Mouse (Mus musculus): ENCODE data around the gene Gorasp2. TPM values are rescaled to one million over a fixed set of nuclear protein-coding genes. Genes with fewer than 3 reads are reported as not detected.

Gorasp2 gene
- total RNA-seq, 1 experiment: 55.2 TPM

DNA sequence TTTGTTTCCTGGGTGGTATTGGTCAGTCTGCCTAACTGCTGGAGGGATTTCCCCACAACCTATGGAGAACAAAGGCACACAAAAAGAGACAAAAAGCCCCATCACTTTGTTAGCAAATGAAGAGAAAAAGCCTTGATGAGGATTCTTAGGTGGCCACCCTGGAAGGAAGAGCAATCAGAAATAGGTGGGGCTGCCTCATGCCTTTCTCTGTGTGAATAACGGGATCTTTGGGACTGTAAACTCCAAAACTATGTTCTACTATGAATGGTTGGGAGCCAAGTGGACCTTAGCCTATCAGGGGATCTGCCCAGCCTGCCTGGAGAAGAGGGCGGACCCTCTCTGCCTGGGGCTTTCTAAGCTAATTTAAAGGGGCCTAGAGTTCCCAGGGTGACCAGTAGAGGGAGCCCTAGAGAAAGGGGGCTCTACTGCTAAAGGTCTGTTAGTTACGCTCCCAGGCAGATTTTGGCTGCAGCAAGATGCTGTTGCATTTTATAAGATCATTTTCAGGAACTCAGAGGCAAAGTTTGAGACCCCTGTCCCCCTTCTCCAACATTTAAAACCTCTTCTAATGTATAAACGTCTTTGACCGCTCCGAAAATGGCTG lies 42.0 kb upstream of the Gorasp2 start:
- DNase-seq (ENCODE audit: low read depth, low spot score): peak; percentile 82

DNA sequence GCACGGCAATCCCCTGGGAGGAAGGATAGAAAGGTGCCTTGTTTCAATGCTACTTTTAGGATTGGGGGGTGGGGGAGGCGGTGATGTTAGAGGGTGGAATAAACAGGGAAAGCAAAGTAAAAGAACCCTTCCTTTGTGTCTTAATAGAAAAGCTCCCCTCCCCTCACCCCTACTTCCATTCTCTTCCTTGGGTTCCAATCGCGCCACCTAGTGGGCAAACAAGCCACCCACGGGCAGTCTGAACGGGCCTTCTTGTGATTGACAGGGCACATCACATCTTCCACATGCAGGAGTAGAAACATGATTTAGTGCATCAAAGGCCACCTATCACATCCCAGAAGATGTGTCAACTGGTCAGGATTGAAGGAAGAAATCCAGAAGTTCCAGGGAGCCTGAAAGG lies 41.2 kb upstream of the Gorasp2 start:
- peak; percentile 96 for DNase-seq (ENCODE audit: low read depth, low spot score)
- Histone ChIP-seq H3K27ac (ENCODE audit: insufficient read depth, low read depth, low read length, poor library complexity, severe bottlenecking) (no peak overlapping the region), H3K4me3 (ENCODE audit: insufficient read depth in 1 of 2, low read depth in 1 of 2, low read length in 2 of 2, poor library complexity in 1 of 2, severe bottlenecking in 1 of 2) (no peak overlapping the region), H3K36me3 (ENCODE audit: control insufficient read depth, insufficient read depth, low read length, poor library complexity, severe bottlenecking) (no peaks in the 10 kb centered on the region), H3K4me1 (ENCODE audit: control insufficient read depth in 2 of 2, insufficient read depth in 2 of 2, low read length in 2 of 2, poor library complexity in 1 of 2) (peaks cover 0 to 7% of the 10 kb centered on the region in 2 experiments; a peak in 2 of 4 replicates), H3K9ac (ENCODE audit: insufficient read depth, low read depth, low read length, poor library complexity, severe bottlenecking) (no peak overlapping the region), H3K9me3 (ENCODE audit: control insufficient read depth, insufficient read depth, low read depth, low read length) (no peaks in the 10 kb centered on the region)
- TF ChIP-seq CHD2 (IDR thresholded peaks at IDR 0.05; ENCODE audit: low read depth, low read length) (no peak), HCFC1 (IDR thresholded peaks at IDR 0.05; ENCODE audit: borderline replicate concordance, insufficient read depth, low read length) (no peak), MAFK (IDR thresholded peaks at IDR 0.05; ENCODE audit: insufficient read depth, low read depth, low read length) (no peak), ZC3H11A (IDR thresholded peaks at IDR 0.05; ENCODE audit: borderline replicate concordance, low read depth, low read length) (peak; percentile 9; the same call in 1 of the 2 replicates)
- in situ Hi-C loops (cut with MboI; ENCODE audit: low sequenced_read_pairs in 2 of 2, unreplicated experiment in 2 of 2): no loop called here

More for the DNA sequence above, 42.0 kb upstream of the Gorasp2 start:
- Histone ChIP-seq H3K4me3 (ENCODE audit: insufficient read depth in 1 of 2, low read depth in 1 of 2, low read length in 2 of 2, poor library complexity in 1 of 2, severe bottlenecking in 1 of 2) (no peak overlapping the region), H3K9ac (ENCODE audit: insufficient read depth, low read depth, low read length, poor library complexity, severe bottlenecking) (no peak overlapping the region), H3K36me3 (ENCODE audit: control insufficient read depth, insufficient read depth, low read length, poor library complexity, severe bottlenecking) (no peaks in the 10 kb centered on the region), H3K9me3 (ENCODE audit: control insufficient read depth, insufficient read depth, low read depth, low read length) (no peaks in the 10 kb centered on the region), H3K4me1 (ENCODE audit: control insufficient read depth in 2 of 2, insufficient read depth in 2 of 2, low read length in 2 of 2, poor library complexity in 1 of 2) (peaks cover 0 to 7% of the 10 kb centered on the region in 2 experiments; a peak in 2 of 4 replicates), H3K27ac (ENCODE audit: insufficient read depth, low read depth, low read length, poor library complexity, severe bottlenecking) (no peak overlapping the region)
- in situ Hi-C loops (cut with MboI; ENCODE audit: low sequenced_read_pairs in 2 of 2, unreplicated experiment in 2 of 2): no loop called here
- TF ChIP-seq ZC3H11A (IDR thresholded peaks at IDR 0.05; ENCODE audit: borderline replicate concordance, low read depth, low read length): no peak

DNA sequence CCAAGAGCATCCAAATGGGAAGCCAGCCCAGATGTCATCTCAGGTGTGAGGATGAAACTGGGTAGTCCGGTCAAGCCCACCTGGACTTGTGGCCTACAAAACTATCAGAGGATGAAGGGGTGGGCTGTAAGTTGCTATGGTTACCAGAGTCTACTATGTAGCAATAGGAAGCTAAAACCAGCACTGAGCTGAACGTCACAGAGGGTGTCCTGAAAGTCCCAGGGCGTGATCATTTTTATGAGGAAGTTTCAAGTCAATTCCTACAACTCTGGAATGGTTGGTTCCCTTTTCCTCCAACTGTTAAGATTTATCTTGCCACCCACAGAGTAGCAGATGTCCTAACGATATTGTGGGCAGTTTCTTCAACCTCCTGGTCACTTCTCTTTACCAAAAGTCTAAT lies 39.1 kb upstream of the Gorasp2 start:
- H3K9me3 ChIP-seq (ENCODE audit: control insufficient read depth, insufficient read depth, low read depth, low read length): no peaks in the 10 kb centered on the region
- no peaks in the 10 kb centered on the region for H3K36me3 ChIP-seq (ENCODE audit: control insufficient read depth, insufficient read depth, low read length, poor library complexity, severe bottlenecking)
- in situ Hi-C loops (cut with MboI; ENCODE audit: low sequenced_read_pairs in 2 of 2, unreplicated experiment in 2 of 2): no loop called here
- TF ChIP-seq MAFK (IDR thresholded peaks at IDR 0.05; ENCODE audit: insufficient read depth, low read depth, low read length) (no peak), HCFC1 (IDR thresholded peaks at IDR 0.05; ENCODE audit: borderline replicate concordance, insufficient read depth, low read length) (no peak), CHD2 (IDR thresholded peaks at IDR 0.05; ENCODE audit: low read depth, low read length) (no peak), ZNF384 (IDR thresholded peaks at IDR 0.05; ENCODE audit: low read depth, low read length) (no peak), ZC3H11A (IDR thresholded peaks at IDR 0.05; ENCODE audit: borderline replicate concordance, low read depth, low read length) (no peak)
- no peak for DNase-seq (ENCODE audit: low read depth, low spot score)
- H3K27ac ChIP-seq (ENCODE audit: insufficient read depth, low read depth, low read length, poor library complexity, severe bottlenecking): no peak overlapping the region
- H3K4me1 ChIP-seq (ENCODE audit: control insufficient read depth in 2 of 2, insufficient read depth in 2 of 2, low read length in 2 of 2, poor library complexity in 1 of 2): peaks cover 0 to 4% of the 10 kb centered on the region in 2 experiments; a peak in 2 of 4 replicates
- no peak overlapping the region for H3K9ac ChIP-seq (ENCODE audit: insufficient read depth, low read depth, low read length, poor library complexity, severe bottlenecking)
- no peak overlapping the region for H3K4me3 ChIP-seq (ENCODE audit: insufficient read depth in 1 of 2, low read depth in 1 of 2, low read length in 2 of 2, poor library complexity in 1 of 2, severe bottlenecking in 1 of 2)

DNA sequence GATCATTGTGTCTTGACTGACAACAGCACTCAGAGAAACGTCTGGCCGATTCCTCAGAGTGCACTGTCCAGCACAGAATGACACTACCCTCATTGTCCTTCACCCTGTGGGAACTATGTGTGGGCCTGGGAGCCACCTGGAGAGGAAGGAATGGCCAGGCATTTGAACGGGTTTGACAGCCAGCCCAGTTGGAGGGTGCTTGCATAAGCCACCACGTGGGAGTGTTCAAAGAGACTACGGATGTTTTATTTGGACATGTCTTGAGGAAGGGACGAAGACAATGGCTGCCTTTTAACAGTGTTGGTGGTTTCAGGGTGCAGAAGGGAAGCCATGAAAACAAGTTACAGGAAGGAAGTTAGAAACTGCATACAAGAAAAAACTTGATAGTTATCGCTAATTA lies 35.6 kb upstream of the Gorasp2 start:
- TF ChIP-seq CHD2 (IDR thresholded peaks at IDR 0.05; ENCODE audit: low read depth, low read length) (no peak), HCFC1 (IDR thresholded peaks at IDR 0.05; ENCODE audit: borderline replicate concordance, insufficient read depth, low read length) (no peak), ZC3H11A (IDR thresholded peaks at IDR 0.05; ENCODE audit: borderline replicate concordance, low read depth, low read length) (no peak), MAFK (IDR thresholded peaks at IDR 0.05; ENCODE audit: insufficient read depth, low read depth, low read length) (no peak), ZNF384 (IDR thresholded peaks at IDR 0.05; ENCODE audit: low read depth, low read length) (no peak)
- H3K4me3 ChIP-seq (ENCODE audit: insufficient read depth in 1 of 2, low read depth in 1 of 2, low read length in 2 of 2, poor library complexity in 1 of 2, severe bottlenecking in 1 of 2): no peak overlapping the region
- H3K4me1 ChIP-seq (ENCODE audit: control insufficient read depth in 2 of 2, insufficient read depth in 2 of 2, low read length in 2 of 2, poor library complexity in 1 of 2): peaks cover 2 to 11% of the 10 kb centered on the region in 2 experiments; a peak in 2 of 4 replicates
- in situ Hi-C loops (cut with MboI; ENCODE audit: low sequenced_read_pairs in 2 of 2, unreplicated experiment in 2 of 2): no loop called here
- no peak overlapping the region for H3K27ac ChIP-seq (ENCODE audit: insufficient read depth, low read depth, low read length, poor library complexity, severe bottlenecking)
- H3K9ac ChIP-seq (ENCODE audit: insufficient read depth, low read depth, low read length, poor library complexity, severe bottlenecking): no peak overlapping the region
- H3K9me3 ChIP-seq (ENCODE audit: control insufficient read depth, insufficient read depth, low read depth, low read length): no peaks in the 10 kb centered on the region
- no peaks in the 10 kb centered on the region for H3K36me3 ChIP-seq (ENCODE audit: control insufficient read depth, insufficient read depth, low read length, poor library complexity, severe bottlenecking)
- no peak for DNase-seq (ENCODE audit: low read depth, low spot score)

DNA sequence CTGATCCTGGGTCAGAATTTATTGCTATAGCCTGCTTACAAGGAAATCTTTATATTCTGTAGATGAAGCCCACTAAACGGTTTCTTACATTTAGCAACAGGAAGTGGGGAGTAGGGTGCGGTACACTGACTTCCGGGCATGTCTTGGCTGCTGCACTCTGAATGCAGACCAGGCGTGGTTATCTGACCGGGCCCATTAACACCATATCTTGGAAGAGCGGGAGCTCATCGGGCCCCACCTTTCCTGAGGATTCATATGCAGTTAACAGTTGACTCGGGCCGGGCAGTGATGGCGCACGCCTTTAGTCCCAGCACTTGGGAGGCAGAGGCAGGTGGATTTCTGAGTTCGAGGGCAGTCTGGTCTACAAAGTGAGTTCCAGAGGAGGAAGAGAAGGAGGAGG lies 33.0 kb upstream of the Gorasp2 start:
- DNase-seq (ENCODE audit: low read depth, low spot score): no peak
- no peak for TF ChIP-seq HCFC1 (IDR thresholded peaks at IDR 0.05; ENCODE audit: borderline replicate concordance, insufficient read depth, low read length)
- TF ChIP-seq ZC3H11A (IDR thresholded peaks at IDR 0.05; ENCODE audit: borderline replicate concordance, low read depth, low read length): no peak
- no peak for TF ChIP-seq ZNF384 (IDR thresholded peaks at IDR 0.05; ENCODE audit: low read depth, low read length)
- no peak for TF ChIP-seq MAFK (IDR thresholded peaks at IDR 0.05; ENCODE audit: insufficient read depth, low read depth, low read length)
- no peak for TF ChIP-seq CHD2 (IDR thresholded peaks at IDR 0.05; ENCODE audit: low read depth, low read length)
- in situ Hi-C loops (cut with MboI; ENCODE audit: low sequenced_read_pairs in 2 of 2, unreplicated experiment in 2 of 2): no loop called here
- no peaks in the 10 kb centered on the region for H3K9me3 ChIP-seq (ENCODE audit: control insufficient read depth, insufficient read depth, low read depth, low read length)
- no peak overlapping the region for H3K9ac ChIP-seq (ENCODE audit: insufficient read depth, low read depth, low read length, poor library complexity, severe bottlenecking)
- H3K27ac ChIP-seq (ENCODE audit: insufficient read depth, low read depth, low read length, poor library complexity, severe bottlenecking): no peak overlapping the region
- H3K4me3 ChIP-seq (ENCODE audit: insufficient read depth in 1 of 2, low read depth in 1 of 2, low read length in 2 of 2, poor library complexity in 1 of 2, severe bottlenecking in 1 of 2): no peak overlapping the region
- peaks cover 4 to 16% of the 10 kb centered on the region in 2 experiments for H3K4me1 ChIP-seq (ENCODE audit: control insufficient read depth in 2 of 2, insufficient read depth in 2 of 2, low read length in 2 of 2, poor library complexity in 1 of 2)
- no peaks in the 10 kb centered on the region for H3K36me3 ChIP-seq (ENCODE audit: control insufficient read depth, insufficient read depth, low read length, poor library complexity, severe bottlenecking)

All from ES-E14 (cell line).